Mouse (Mus musculus): ENCODE data around the gene Ugt1a10. TPM values are rescaled to one million over a fixed set of nuclear protein-coding genes. Genes with fewer than 3 reads are reported as not detected.
A peak's percentile ranks its signal among the peaks of the same experiment; 100 is the strongest.
"Not testable (repeated sequence)": the region's sequence is repeated elsewhere in the genome, so short reads cannot be mapped to it uniquely, and the experiment has no call there.

Gene Ugt1a10
- not detected in 2 replicates for polyA plus RNA-seq (2012; rRNA removed)

DNA sequence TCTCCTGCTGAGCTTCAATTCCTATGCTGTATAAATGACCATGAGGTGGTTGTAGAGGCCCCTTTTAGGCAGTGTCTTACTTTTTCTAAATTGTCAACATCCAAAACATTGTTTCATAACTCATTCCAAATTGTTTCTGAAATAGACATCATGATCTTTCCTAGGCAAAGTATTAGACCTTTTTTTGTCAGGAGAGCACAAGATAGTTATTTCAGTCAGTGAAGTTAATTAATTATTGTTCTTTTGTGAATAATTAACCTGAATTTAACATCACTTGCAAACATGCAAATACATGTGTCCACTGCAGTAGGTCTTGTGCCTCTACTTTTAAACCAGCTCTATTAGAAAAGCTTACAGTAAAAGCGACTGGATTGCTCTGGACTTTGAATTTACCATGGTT, at the start of gene Ugt1a10:
Ugt1a10 (plus strand) TSS at position 301 of the 400 bp plus-strand sequence.
- TF ChIP-seq CTCF (IDR thresholded peaks at IDR 0.05; ENCODE audit: extremely low read depth, insufficient read depth, low read length) (no peak), POLR2A (IDR thresholded peaks at IDR 0.05; ENCODE audit: extremely low read depth, insufficient read depth, low read length) (no peak)
- no peaks in the 10 kb centered on the region for H3K4me1 ChIP-seq (ENCODE audit: control insufficient read depth, insufficient read depth, low read length)
- no peak within 1 kb of the TSS for H3K27ac ChIP-seq (ENCODE audit: insufficient read depth, low read length)
- H3K4me3 ChIP-seq (ENCODE audit: insufficient read depth, low read length) = no peak within 1 kb of the TSS

GRCm38 (mm10) chr1:88007692-88008210, 47.4 kb upstream of the Ugt1a10 start:
- peak overlapping the region; percentile 86 for H3K27ac ChIP-seq (ENCODE audit: insufficient read depth, low read length)
- H3K4me1 ChIP-seq (ENCODE audit: control insufficient read depth, insufficient read depth, low read length) = peaks cover 2% of the 10 kb centered on the region; the same call in 1 of the 2 replicates
- H3K4me3 ChIP-seq (ENCODE audit: insufficient read depth, low read length) = peak overlapping the region; percentile 77
- no peak for TF ChIP-seq POLR2A (IDR thresholded peaks at IDR 0.05; ENCODE audit: extremely low read depth, insufficient read depth, low read length)
- no peak for TF ChIP-seq CTCF (IDR thresholded peaks at IDR 0.05; ENCODE audit: extremely low read depth, insufficient read depth, low read length)

- H3K27ac ChIP-seq (ENCODE audit: insufficient read depth, low read length) = peak within 1 kb of the TSS; percentile 86
- H3K4me3 ChIP-seq (ENCODE audit: insufficient read depth, low read length) = peak within 1 kb of the TSS; percentile 77
- peaks cover 2% of the 10 kb centered on the region; the same call in 1 of the 2 replicates for H3K4me1 ChIP-seq (ENCODE audit: control insufficient read depth, insufficient read depth, low read length)
- TF ChIP-seq CTCF (IDR thresholded peaks at IDR 0.05; ENCODE audit: extremely low read depth, insufficient read depth, low read length) (no peak), POLR2A (IDR thresholded peaks at IDR 0.05; ENCODE audit: extremely low read depth, insufficient read depth, low read length) (peak; percentile 72)
Observed at GRCm38 (mm10) chr1:88008211-88008697, 46.9 kb upstream of the Ugt1a10 start, which contains the start of gene Usp40. Gene Usp40, minus strand, starts transcription at chr1:88008551.

- Histone ChIP-seq H3K4me3 (ENCODE audit: insufficient read depth, low read length) (peak overlapping the region; percentile 77; the same call in 1 of the 2 replicates), H3K27ac (ENCODE audit: insufficient read depth, low read length) (no peak overlapping the region), H3K4me1 (ENCODE audit: control insufficient read depth, insufficient read depth, low read length) (peaks cover 2% of the 10 kb centered on the region; the same call in 1 of the 2 replicates)
- no peak for TF ChIP-seq CTCF (IDR thresholded peaks at IDR 0.05; ENCODE audit: extremely low read depth, insufficient read depth, low read length)
- TF ChIP-seq POLR2A (IDR thresholded peaks at IDR 0.05; ENCODE audit: extremely low read depth, insufficient read depth, low read length) = no peak
Observed at GRCm38 (mm10) chr1:88008735-88009134, 46.5 kb upstream of the Ugt1a10 start.

DNA sequence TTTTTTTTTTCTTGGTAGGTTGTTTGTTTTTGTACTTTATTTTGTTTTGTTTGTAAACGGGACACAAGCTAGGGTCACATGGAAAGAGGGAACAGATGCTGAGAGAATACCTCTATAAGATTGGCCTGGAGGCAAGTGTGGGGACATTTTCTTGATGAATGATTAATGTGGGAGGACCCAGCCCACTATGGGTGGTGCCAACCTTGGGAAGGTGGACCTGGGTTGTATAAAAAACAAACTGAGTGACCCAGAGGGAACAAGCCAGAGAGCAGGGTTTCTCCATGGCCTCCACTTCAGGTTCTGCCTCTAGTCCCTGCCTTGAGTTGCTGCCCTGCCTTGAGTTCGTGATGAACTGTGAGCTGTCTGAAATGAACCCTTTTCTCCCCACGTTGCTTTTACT, 45.7 kb upstream of the Ugt1a10 start:
- H3K27ac ChIP-seq (ENCODE audit: insufficient read depth, low read length) = no peak overlapping the region
- peaks cover 2% of the 10 kb centered on the region; the same call in 1 of the 2 replicates for H3K4me1 ChIP-seq (ENCODE audit: control insufficient read depth, insufficient read depth, low read length)
- no peak for TF ChIP-seq CTCF (IDR thresholded peaks at IDR 0.05; ENCODE audit: extremely low read depth, insufficient read depth, low read length)
- TF ChIP-seq POLR2A (IDR thresholded peaks at IDR 0.05; ENCODE audit: extremely low read depth, insufficient read depth, low read length) = no peak
- no peak overlapping the region for H3K4me3 ChIP-seq (ENCODE audit: insufficient read depth, low read length)

GRCm38 (mm10) chr1:88013726-88014125, 41.5 kb upstream of the Ugt1a10 start:
- no peaks in the 10 kb centered on the region for H3K4me1 ChIP-seq (ENCODE audit: control insufficient read depth, insufficient read depth, low read length)
- TF ChIP-seq POLR2A (IDR thresholded peaks at IDR 0.05; ENCODE audit: extremely low read depth, insufficient read depth, low read length) (no peak), CTCF (IDR thresholded peaks at IDR 0.05; ENCODE audit: extremely low read depth, insufficient read depth, low read length) (no peak)
- no peak overlapping the region for H3K4me3 ChIP-seq (ENCODE audit: insufficient read depth, low read length)
- H3K27ac ChIP-seq (ENCODE audit: insufficient read depth, low read length) = no peak overlapping the region

DNA sequence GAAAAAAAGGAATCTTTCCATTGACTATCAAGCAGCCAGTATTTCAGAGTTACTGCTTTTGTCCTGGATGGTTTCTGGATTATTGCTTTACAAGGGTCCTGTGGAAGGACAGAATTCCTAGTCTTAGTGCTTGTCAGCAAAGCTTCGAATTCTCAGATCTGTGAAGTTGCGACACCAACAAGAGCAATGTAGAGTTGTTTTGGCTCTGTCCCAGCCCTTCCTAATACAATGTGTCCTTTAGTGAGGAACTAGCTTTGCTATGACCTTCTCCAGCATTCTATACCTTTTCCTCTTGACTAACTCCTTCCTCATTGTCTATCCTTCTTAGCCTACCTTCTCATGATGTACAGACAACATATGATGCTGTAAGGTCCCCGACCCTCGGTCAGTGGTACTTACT, 41.0 kb upstream of the Ugt1a10 start:
- no peak overlapping the region for H3K4me3 ChIP-seq (ENCODE audit: insufficient read depth, low read length)
- TF ChIP-seq CTCF (IDR thresholded peaks at IDR 0.05; ENCODE audit: extremely low read depth, insufficient read depth, low read length) = no peak
- H3K27ac ChIP-seq (ENCODE audit: insufficient read depth, low read length) = no peak overlapping the region
- no peaks in the 10 kb centered on the region for H3K4me1 ChIP-seq (ENCODE audit: control insufficient read depth, insufficient read depth, low read length)

GRCm38 (mm10) chr1:88014671-88015070, 40.5 kb upstream of the Ugt1a10 start:
- H3K4me3 ChIP-seq (ENCODE audit: insufficient read depth, low read length) = no peak overlapping the region
- TF ChIP-seq CTCF (IDR thresholded peaks at IDR 0.05; ENCODE audit: extremely low read depth, insufficient read depth, low read length) = no peak
- TF ChIP-seq POLR2A (IDR thresholded peaks at IDR 0.05; ENCODE audit: extremely low read depth, insufficient read depth, low read length) = no peak
- H3K27ac ChIP-seq (ENCODE audit: insufficient read depth, low read length) = no peak overlapping the region
- no peaks in the 10 kb centered on the region for H3K4me1 ChIP-seq (ENCODE audit: control insufficient read depth, insufficient read depth, low read length)

DNA sequence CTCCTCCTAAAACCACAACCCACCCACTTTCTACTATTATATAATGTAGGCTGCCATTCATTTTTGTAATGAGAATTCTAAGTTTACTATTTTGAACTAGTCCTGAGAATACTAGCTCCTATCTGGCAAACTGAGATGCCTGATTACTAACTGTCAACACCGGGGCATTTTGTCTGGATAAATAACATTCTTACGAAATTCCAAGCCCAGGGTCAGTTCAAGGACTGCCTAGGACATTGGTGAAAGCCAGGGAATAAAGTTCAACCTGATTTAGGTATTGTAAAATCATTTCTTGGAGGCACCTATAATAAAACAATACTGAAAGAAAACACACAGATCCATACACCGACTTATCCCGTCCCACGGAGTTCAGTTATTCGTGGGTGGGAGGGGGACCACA, 39.8 kb upstream of the Ugt1a10 start:
- H3K4me1 ChIP-seq (ENCODE audit: control insufficient read depth, insufficient read depth, low read length) = no peaks in the 10 kb centered on the region
- TF ChIP-seq CTCF (IDR thresholded peaks at IDR 0.05; ENCODE audit: extremely low read depth, insufficient read depth, low read length) (no peak), POLR2A (IDR thresholded peaks at IDR 0.05; ENCODE audit: extremely low read depth, insufficient read depth, low read length) (no peak)
- no peak overlapping the region for H3K4me3 ChIP-seq (ENCODE audit: insufficient read depth, low read length)
- H3K27ac ChIP-seq (ENCODE audit: insufficient read depth, low read length) = no peak overlapping the region

DNA sequence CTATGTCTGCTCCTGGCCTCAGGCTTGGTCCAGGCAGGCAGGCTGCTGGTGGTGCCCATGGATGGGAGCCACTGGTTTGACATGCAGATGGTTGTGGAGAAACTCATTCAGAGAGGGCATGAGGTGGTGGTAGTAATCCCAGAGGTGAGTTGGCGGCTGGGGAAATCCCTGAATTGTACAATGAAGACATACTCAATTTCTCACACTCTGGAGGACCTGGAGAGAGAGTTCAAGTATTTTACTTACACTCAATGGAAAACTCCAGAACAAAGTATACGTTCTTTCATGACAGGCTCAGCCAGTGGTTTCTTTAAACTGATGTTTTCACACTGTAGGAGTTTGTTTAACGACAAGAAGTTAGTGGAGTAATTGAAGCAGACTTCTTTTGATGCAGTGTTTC, 29.9 kb upstream of the Ugt1a10 start:
- H3K4me1 ChIP-seq (ENCODE audit: control insufficient read depth, insufficient read depth, low read length); H3K4me3 ChIP-seq (ENCODE audit: insufficient read depth, low read length); H3K27ac ChIP-seq (ENCODE audit: insufficient read depth, low read length): not testable (repeated sequence)

- H3K4me3 ChIP-seq (ENCODE audit: insufficient read depth, low read length); H3K4me1 ChIP-seq (ENCODE audit: control insufficient read depth, insufficient read depth, low read length); H3K27ac ChIP-seq (ENCODE audit: insufficient read depth, low read length): not testable (repeated sequence)
Observed at GRCm38 (mm10) chr1:88043044-88043443, 12.1 kb upstream of the Ugt1a10 start.

GRCm38 (mm10) chr1:88044832-88045437, 10.3 kb upstream of the Ugt1a10 start:
- not testable (repeated sequence) for H3K4me1 ChIP-seq (ENCODE audit: control insufficient read depth, insufficient read depth, low read length); H3K4me3 ChIP-seq (ENCODE audit: insufficient read depth, low read length); H3K27ac ChIP-seq (ENCODE audit: insufficient read depth, low read length)

GRCm38 (mm10) chr1:88047408-88047807, 7.8 kb upstream of the Ugt1a10 start:
- H3K4me1 ChIP-seq (ENCODE audit: control insufficient read depth, insufficient read depth, low read length); H3K27ac ChIP-seq (ENCODE audit: insufficient read depth, low read length); H3K4me3 ChIP-seq (ENCODE audit: insufficient read depth, low read length): not testable (repeated sequence)

- not testable (repeated sequence) for H3K4me3 ChIP-seq (ENCODE audit: insufficient read depth, low read length); H3K4me1 ChIP-seq (ENCODE audit: control insufficient read depth, insufficient read depth, low read length); H3K27ac ChIP-seq (ENCODE audit: insufficient read depth, low read length)
Observed at GRCm38 (mm10) chr1:88066472-88067102, 11.4 kb downstream of the Ugt1a10 start.
